Mouse (Mus musculus): Measurements from ENCODE around the gene Gm42372. TPM values are rescaled to one million over a fixed set of nuclear protein-coding genes. Genes with fewer than 3 reads are reported as not detected.

Gm42372 gene
- total and polyA plus RNA-seq, 2 experiments from 2014 or later = 5.9 to 40.0 TPM

GRCm38 (mm10) chr7:16980348-16980747 lies 2.5 kb upstream of the Gm42372 start:
- Histone ChIP-seq H3K27ac (ENCODE audit: low read depth, low read length) (peak overlapping the region; percentile 60), H3K4me1 (ENCODE audit: insufficient read depth) (peaks cover 24% of the 10 kb centered on the region), H3K9ac (0 out of 2 replicates have a peak overlapping the region, but pooled peaks have one; percentile 7), H3K4me3 (ENCODE audit: low read depth, low read length) (no peak overlapping the region), H3K36me3 (ENCODE audit: insufficient read depth) (no peaks in the 10 kb centered on the region), H3K27me3 (ENCODE audit: insufficient read depth, low read length) (no peaks in the 10 kb centered on the region), H3K9me3 (ENCODE audit: low read length) (no peaks in the 10 kb centered on the region), H3K4me2 (ENCODE audit: low read depth) (peak overlapping the region; percentile 35; the same call in 1 of the 2 replicates)
- TF ChIP-seq CTCF (IDR thresholded peaks at IDR 0.05; ENCODE audit: low read depth) = no peak
- ATAC-seq (peak; percentile 21; the same call in 1 of the 2 replicates), DNase-seq (peak; percentile 48)
- 7% methylated on average over 12 of the region's 12 CpGs for WGBS

GRCm38 (mm10) chr7:16987541-16988149 lies 4.8 kb downstream of the Gm42372 start:
- 20% methylated on average over 7 of the region's 7 CpGs for WGBS
- H3K9ac ChIP-seq = no peak overlapping the region
- ATAC-seq (no peak), DNase-seq (no peak)
- TF ChIP-seq CTCF (IDR thresholded peaks at IDR 0.05; ENCODE audit: low read depth) = no peak
- no peaks in the 10 kb centered on the region for H3K9me3 ChIP-seq (ENCODE audit: low read length)
- no peak overlapping the region for H3K4me2 ChIP-seq (ENCODE audit: low read depth)
- peak overlapping the region; percentile 42 for H3K27ac ChIP-seq (ENCODE audit: low read depth, low read length)
- no peak overlapping the region for H3K4me3 ChIP-seq (ENCODE audit: low read depth, low read length)
- H3K27me3 ChIP-seq (ENCODE audit: insufficient read depth, low read length) = no peaks in the 10 kb centered on the region
- H3K4me1 ChIP-seq (ENCODE audit: insufficient read depth) = peaks cover 27% of the 10 kb centered on the region
- no peaks in the 10 kb centered on the region for H3K36me3 ChIP-seq (ENCODE audit: insufficient read depth)

- WGBS = 22% methylated on average over 3 of the region's 3 CpGs
- H3K27me3 ChIP-seq (ENCODE audit: insufficient read depth, low read length) = no peaks in the 10 kb centered on the region
- H3K4me3 ChIP-seq (ENCODE audit: low read depth, low read length) = no peak overlapping the region
- ATAC-seq (no peak), DNase-seq (no peak)
- no peaks in the 10 kb centered on the region for H3K9me3 ChIP-seq (ENCODE audit: low read length)
- H3K27ac ChIP-seq (ENCODE audit: low read depth, low read length) = 0 out of 2 replicates have a peak overlapping the region, but pooled peaks have one; percentile 42
- H3K9ac ChIP-seq = no peak overlapping the region
- no peak overlapping the region for H3K4me2 ChIP-seq (ENCODE audit: low read depth)
- peaks cover 22% of the 10 kb centered on the region for H3K4me1 ChIP-seq (ENCODE audit: insufficient read depth)
- H3K36me3 ChIP-seq (ENCODE audit: insufficient read depth) = no peaks in the 10 kb centered on the region
- TF ChIP-seq CTCF (IDR thresholded peaks at IDR 0.05; ENCODE audit: low read depth) = no peak
These were observed 5.5 kb downstream of the Gm42372 start for GRCm38 (mm10) chr7:16988405-16988804.

- Histone ChIP-seq H3K27ac (ENCODE audit: low read depth, low read length) (peak overlapping the region; percentile 64), H3K4me1 (ENCODE audit: insufficient read depth) (peaks cover 16% of the 10 kb centered on the region), H3K4me2 (ENCODE audit: low read depth) (no peak overlapping the region), H3K4me3 (ENCODE audit: low read depth, low read length) (no peak overlapping the region), H3K9ac (no peak overlapping the region), H3K27me3 (ENCODE audit: insufficient read depth, low read length) (no peaks in the 10 kb centered on the region), H3K9me3 (ENCODE audit: low read length) (no peaks in the 10 kb centered on the region), H3K36me3 (ENCODE audit: insufficient read depth) (no peaks in the 10 kb centered on the region)
- no peak for DNase-seq
- WGBS = 31% methylated on average over 15 of the region's 15 CpGs
- ATAC-seq = no peak
- TF ChIP-seq CTCF (IDR thresholded peaks at IDR 0.05; ENCODE audit: low read depth) = no peak
These were observed 7.3 kb downstream of the Gm42372 start for GRCm38 (mm10) chr7:16990006-16990744.

GRCm38 (mm10) chr7:16991681-16992450 lies 9.0 kb downstream of the Gm42372 start:
- ATAC-seq (peak; percentile 58), DNase-seq (peak; percentile 63)
- no peak for TF ChIP-seq CTCF (IDR thresholded peaks at IDR 0.05; ENCODE audit: low read depth)
- no peak overlapping the region for H3K4me2 ChIP-seq (ENCODE audit: low read depth)
- H3K4me1 ChIP-seq (ENCODE audit: insufficient read depth) = peaks cover 16% of the 10 kb centered on the region
- H3K27ac ChIP-seq (ENCODE audit: low read depth, low read length) = peak overlapping the region; percentile 31
- H3K9ac ChIP-seq = no peak overlapping the region
- WGBS = 52% methylated on average over 18 of the region's 18 CpGs
- H3K27me3 ChIP-seq (ENCODE audit: insufficient read depth, low read length) = no peaks in the 10 kb centered on the region
- H3K4me3 ChIP-seq (ENCODE audit: low read depth, low read length) = no peak overlapping the region
- H3K9me3 ChIP-seq (ENCODE audit: low read length) = no peaks in the 10 kb centered on the region
- H3K36me3 ChIP-seq (ENCODE audit: insufficient read depth) = no peaks in the 10 kb centered on the region

- H3K27ac ChIP-seq (ENCODE audit: low read depth, low read length) = peak within 1 kb of the TSS; percentile 31
- peak within 1 kb of the TSS; percentile 44 for H3K4me2 ChIP-seq (ENCODE audit: low read depth)
- no peaks in the 10 kb centered on the region for H3K27me3 ChIP-seq (ENCODE audit: insufficient read depth, low read length)
- WGBS = 95% methylated on average over 5 of the region's 5 CpGs
- ATAC-seq (no peak), DNase-seq (no peak)
- no peak within 1 kb of the TSS for H3K9ac ChIP-seq
- no peak within 1 kb of the TSS for H3K4me3 ChIP-seq (ENCODE audit: low read depth, low read length)
- H3K4me1 ChIP-seq (ENCODE audit: insufficient read depth) = peaks cover 14% of the 10 kb centered on the region
- H3K9me3 ChIP-seq (ENCODE audit: low read length) = no peaks in the 10 kb centered on the region
- no peaks in the 10 kb centered on the region for H3K36me3 ChIP-seq (ENCODE audit: insufficient read depth)
- no peak for TF ChIP-seq CTCF (IDR thresholded peaks at IDR 0.05; ENCODE audit: low read depth)
These were observed 9.5 kb downstream of the Gm42372 start, which contains the start of gene Ccdc8 for GRCm38 (mm10) chr7:16992451-16992807. Ccdc8 (plus strand) TSS chr7:16992708.
